Mouse (Mus musculus): Measurements from ENCODE around the gene Vcp.

Gene Vcp

GRCm38 (mm10) chr4:43000141-43000986, at the start of gene Vcp:
Gene Vcp (minus strand): TSS chr4:43000507.
- peak; percentile 99 for DNase-seq

- DNase-seq: peak; percentile 81 to 82
Observed at GRCm38 (mm10) chr4:43047231-43047630, 46.9 kb upstream of the Vcp start.

- no peak for DNase-seq
Observed at GRCm38 (mm10) chr4:43046607-43047006, 46.3 kb upstream of the Vcp start.

GRCm38 (mm10) chr4:43045659-43046302, 45.5 kb upstream of the Vcp start, which contains the start of gene Fam214b:
Gene Fam214b (minus strand): TSS chr4:43046220.
- DNase-seq: peak; percentile 99 to 100

GRCm38 (mm10) chr4:43045285-43045658, 45.0 kb upstream of the Vcp start:
- DNase-seq: no peak

- DNase-seq: peak; percentile 39 to 55
Observed at GRCm38 (mm10) chr4:43044673-43045072, 44.4 kb upstream of the Vcp start.

GRCm38 (mm10) chr4:43043644-43044357, 43.5 kb upstream of the Vcp start:
- DNase-seq: peak; percentile 58

GRCm38 (mm10) chr4:43040881-43041547, 40.7 kb upstream of the Vcp start:
- DNase-seq: no peak

- peak; percentile 97 to 98 for DNase-seq
Observed at GRCm38 (mm10) chr4:43040114-43040572, 39.8 kb upstream of the Vcp start.

GRCm38 (mm10) chr4:43039609-43040008, 39.3 kb upstream of the Vcp start:
- no peak for DNase-seq

GRCm38 (mm10) chr4:43038567-43039495, 38.5 kb upstream of the Vcp start:
- peak in 1 of 2 experiments; percentile 31 for DNase-seq

- DNase-seq: no peak
Observed at GRCm38 (mm10) chr4:43037860-43038566, 37.7 kb upstream of the Vcp start.

GRCm38 (mm10) chr4:43036356-43036755, 36.0 kb upstream of the Vcp start:
- no peak for DNase-seq

- no peak for DNase-seq
Observed at GRCm38 (mm10) chr4:43035851-43036250, 35.5 kb upstream of the Vcp start.

- no peak for DNase-seq
Observed at GRCm38 (mm10) chr4:43033481-43033880, 33.2 kb upstream of the Vcp start.

GRCm38 (mm10) chr4:43032501-43032900, 32.2 kb upstream of the Vcp start:
- no peak for DNase-seq

GRCm38 (mm10) chr4:43031237-43031995, 31.1 kb upstream of the Vcp start, which contains the start of gene Stoml2:
Gene Stoml2 (minus strand): TSS chr4:43031710.
- peak; percentile 94 to 95 for DNase-seq

GRCm38 (mm10) chr4:43030780-43031230, 30.5 kb upstream of the Vcp start:
- peak; percentile 46 to 51 for DNase-seq

GRCm38 (mm10) chr4:43030352-43030751, 30.0 kb upstream of the Vcp start:
- DNase-seq: no peak

- DNase-seq: no peak
Observed at GRCm38 (mm10) chr4:43029749-43030148, 29.4 kb upstream of the Vcp start.

All from kidney, adult 8-10 months (tissue).